Mouse (Mus musculus) frontal cortex, adult 2 months (tissue): Measurements from ENCODE around the gene Npw. TPM values are rescaled to one million over a fixed set of nuclear protein-coding genes. Genes with fewer than 3 reads are reported as not detected.

Experiments
- DNase-seq, 2 experiments: peaks; one replicate each; pipeline ENCODE4 v3.0.0; 2022; ENCODE audit warnings: low spot score in 1 of 2; ENCODE audit errors: extremely low spot score in 1 of 2
- polyA plus RNA-seq: library from polyadenylated mRNA; depleted of rRNA; stranded (reverse); fragments of >200 nt; gene quantifications from 2 replicates; pipeline ENCODE4 v1.2.3, GENCODE M21; 2012

Gene Npw
- polyA plus RNA-seq, 1 experiment, result not detected

- no peak for DNase-seq
These were observed 14.1 kb downstream of the Npw start for GRCm38 (mm10) chr17:24644030-24644715.

GRCm38 (mm10) chr17:24642791-24643343, 15.4 kb downstream of the Npw start:
- no peak for DNase-seq

GRCm38 (mm10) chr17:24641944-24642343, 16.3 kb downstream of the Npw start:
- no peak for DNase-seq

- DNase-seq, result no peak
These were observed 17.7 kb downstream of the Npw start for GRCm38 (mm10) chr17:24640581-24640980.

GRCm38 (mm10) chr17:24640119-24640518, 18.1 kb downstream of the Npw start:
- DNase-seq, result no peak

GRCm38 (mm10) chr17:24639571-24639988, 18.7 kb downstream of the Npw start:
- no peak for DNase-seq

- no peak for DNase-seq
These were observed 19.4 kb downstream of the Npw start for GRCm38 (mm10) chr17:24638840-24639239.

- no peak for DNase-seq
These were observed 20.0 kb downstream of the Npw start for GRCm38 (mm10) chr17:24638214-24638613.

- no peak for DNase-seq
These were observed 21.3 kb downstream of the Npw start for GRCm38 (mm10) chr17:24636781-24637481.

GRCm38 (mm10) chr17:24635694-24636093, 22.6 kb downstream of the Npw start:
- DNase-seq, result no peak

GRCm38 (mm10) chr17:24635024-24635423, 23.2 kb downstream of the Npw start:
- peak; percentile 50 to 71 for DNase-seq

- DNase-seq, result no peak
These were observed 24.4 kb downstream of the Npw start for GRCm38 (mm10) chr17:24633831-24634230.

- peak in 1 of 2 experiments; percentile 41 for DNase-seq
These were observed 25.3 kb downstream of the Npw start for GRCm38 (mm10) chr17:24632813-24633449.

- peak; percentile 49 to 88 for DNase-seq
These were observed 26.0 kb downstream of the Npw start, which contains the start of the genes Tsc2 and Nthl1 for GRCm38 (mm10) chr17:24632167-24632812. Gene Tsc2, minus strand, starts transcription at chr17:24632630. Gene Nthl1, plus strand, starts transcription at chr17:24632680.

- peak; percentile 45 to 55 for DNase-seq
These were observed 28.2 kb downstream of the Npw start for GRCm38 (mm10) chr17:24630072-24630471.

- peak in 1 of 2 experiments; percentile 87 for DNase-seq
These were observed 29.6 kb downstream of the Npw start for GRCm38 (mm10) chr17:24628646-24629045.

- DNase-seq, result no peak
These were observed 32.8 kb downstream of the Npw start for GRCm38 (mm10) chr17:24625472-24625871.

GRCm38 (mm10) chr17:24617561-24618194, 40.6 kb downstream of the Npw start:
- no peak for DNase-seq

- DNase-seq, result no peak
These were observed 47.5 kb downstream of the Npw start for GRCm38 (mm10) chr17:24610711-24611110.

- no peak for DNase-seq
These were observed 49.4 kb downstream of the Npw start for GRCm38 (mm10) chr17:24608874-24609273.
